Mouse (Mus musculus): ENCODE measurements around the gene Xpo5. TPM values are rescaled to one million over a fixed set of nuclear protein-coding genes. Genes with fewer than 3 reads are reported as not detected.
A peak's percentile ranks its signal among the peaks of the same experiment; 100 is the strongest.

Gene Xpo5
- polyA plus RNA-seq, 1 experiment from 2014 or later = 80.4 TPM

DNA sequence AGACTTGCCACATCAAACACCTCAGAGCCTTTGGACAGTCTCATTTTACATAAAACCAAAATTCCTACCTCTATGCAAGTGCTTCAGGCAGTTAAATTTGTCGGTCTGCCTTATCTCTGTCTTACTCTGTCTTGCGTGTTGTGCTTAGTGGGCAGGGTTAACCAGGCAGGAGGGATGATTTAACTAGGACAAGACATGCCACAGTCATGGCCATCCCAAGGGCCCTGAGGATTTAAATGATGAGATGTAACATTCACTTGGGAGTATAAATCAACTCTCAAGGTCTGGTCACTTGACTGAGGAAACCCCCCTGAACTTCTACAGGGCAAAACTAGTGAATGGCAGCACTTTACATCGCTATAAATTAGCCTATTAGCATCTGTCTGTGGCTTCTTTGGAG, 19.0 kb downstream of the Xpo5 start:
- WGBS = 93% methylated on average over 3 of the region's 3 CpGs
- Histone ChIP-seq H3K36me3 (replicated peaks) (peaks cover 100% of the 10 kb centered on the region), H3K27me3 (ENCODE audit: poor library complexity, severe bottlenecking) (no peaks in the 10 kb centered on the region), H3K9me3 (no peaks in the 10 kb centered on the region), H3K27ac (no peak overlapping the region), H3K4me3 (no peak overlapping the region), H3K4me1 (no peaks in the 10 kb centered on the region)
- no peak for DNase-seq (ENCODE audit: extremely low spot score, low spot score)

DNA sequence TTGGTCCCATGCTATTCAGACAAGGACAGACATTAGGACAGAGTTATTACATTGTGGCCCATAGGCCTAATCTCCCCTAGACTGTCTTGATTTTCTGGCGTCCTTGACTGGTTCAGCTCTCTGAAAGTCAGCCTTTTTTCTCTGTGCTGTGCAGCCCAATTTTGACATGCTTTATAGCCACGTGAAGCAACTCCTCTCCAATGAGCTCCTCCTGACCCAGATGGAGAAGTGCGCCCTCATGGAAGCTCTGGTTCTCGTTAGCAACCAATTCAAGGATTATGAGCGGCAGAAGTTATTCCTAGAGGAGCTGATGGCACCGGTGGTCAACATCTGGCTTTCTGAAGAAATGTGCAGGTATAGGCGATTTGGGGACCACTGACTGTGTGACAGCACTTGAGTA, 25.0 kb downstream of the Xpo5 start:
- H3K4me1 ChIP-seq = no peaks in the 10 kb centered on the region
- DNase-seq (ENCODE audit: extremely low spot score, low spot score) = no peak
- 83% methylated on average over 7 of the region's 7 CpGs for WGBS
- H3K27ac ChIP-seq = no peak overlapping the region
- no peak overlapping the region for H3K4me3 ChIP-seq
- no peaks in the 10 kb centered on the region for H3K27me3 ChIP-seq (ENCODE audit: poor library complexity, severe bottlenecking)
- H3K9me3 ChIP-seq = no peaks in the 10 kb centered on the region
- peaks cover 100% of the 10 kb centered on the region for H3K36me3 ChIP-seq (replicated peaks)

- no peaks in the 10 kb centered on the region for H3K4me1 ChIP-seq
- no peak for DNase-seq (ENCODE audit: extremely low spot score, low spot score)
- WGBS = 89% methylated on average over 1 of the region's 1 CpGs
- no peaks in the 10 kb centered on the region for H3K27me3 ChIP-seq (ENCODE audit: poor library complexity, severe bottlenecking)
- no peak overlapping the region for H3K27ac ChIP-seq
- peaks cover 100% of the 10 kb centered on the region for H3K36me3 ChIP-seq (replicated peaks)
- no peaks in the 10 kb centered on the region for H3K9me3 ChIP-seq
- no peak overlapping the region for H3K4me3 ChIP-seq
Measured at GRCm38 (mm10) chr17:46236067-46236466, 33.5 kb downstream of the Xpo5 start.

DNA sequence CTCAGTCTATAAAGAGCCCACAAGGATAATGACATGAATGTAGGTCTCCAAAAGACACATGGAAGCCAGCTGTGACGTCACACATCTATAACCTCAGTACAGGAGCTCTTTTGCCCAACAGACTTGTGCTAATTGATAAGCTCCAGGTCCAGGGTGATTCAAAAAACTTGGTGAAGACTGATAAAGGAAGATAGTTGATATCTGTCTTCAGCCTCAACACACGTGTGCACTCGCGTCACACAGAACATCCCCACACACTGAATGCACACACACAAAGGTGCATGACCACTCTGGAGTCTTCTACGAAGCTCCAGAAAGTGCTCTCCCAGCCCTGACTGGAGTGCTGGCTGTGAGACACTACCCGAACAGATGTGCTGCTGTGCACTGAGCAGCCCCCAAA, 34.5 kb downstream of the Xpo5 start:
- Histone ChIP-seq H3K4me1 (no peaks in the 10 kb centered on the region), H3K27me3 (ENCODE audit: poor library complexity, severe bottlenecking) (no peaks in the 10 kb centered on the region), H3K4me3 (no peak overlapping the region), H3K36me3 (replicated peaks) (peaks cover 100% of the 10 kb centered on the region), H3K27ac (no peak overlapping the region), H3K9me3 (no peaks in the 10 kb centered on the region)
- DNase-seq (ENCODE audit: extremely low spot score, low spot score) = no peak
- 93% methylated on average over 6 of the region's 6 CpGs for WGBS

GRCm38 (mm10) chr17:46237480-46237879, 34.9 kb downstream of the Xpo5 start:
- Histone ChIP-seq H3K36me3 (replicated peaks) (peaks cover 100% of the 10 kb centered on the region), H3K9me3 (no peaks in the 10 kb centered on the region), H3K27ac (no peak overlapping the region), H3K4me1 (no peaks in the 10 kb centered on the region), H3K27me3 (ENCODE audit: poor library complexity, severe bottlenecking) (no peaks in the 10 kb centered on the region), H3K4me3 (no peak overlapping the region)
- WGBS = 86% methylated on average over 5 of the region's 5 CpGs
- no peak for DNase-seq (ENCODE audit: extremely low spot score, low spot score)

GRCm38 (mm10) chr17:46239516-46240114, 37.0 kb downstream of the Xpo5 start:
- Histone ChIP-seq H3K27me3 (ENCODE audit: poor library complexity, severe bottlenecking) (no peaks in the 10 kb centered on the region), H3K9me3 (no peaks in the 10 kb centered on the region), H3K27ac (no peak overlapping the region), H3K36me3 (replicated peaks) (peaks cover 100% of the 10 kb centered on the region), H3K4me1 (no peaks in the 10 kb centered on the region), H3K4me3 (no peak overlapping the region)
- no peak for DNase-seq (ENCODE audit: extremely low spot score, low spot score)
- WGBS = 93% methylated on average over 15 of the region's 15 CpGs

GRCm38 (mm10) chr17:46241471-46241870, 38.9 kb downstream of the Xpo5 start:
- Histone ChIP-seq H3K4me1 (peaks cover 4% of the 10 kb centered on the region), H3K4me3 (no peak overlapping the region), H3K9me3 (no peaks in the 10 kb centered on the region), H3K27me3 (ENCODE audit: poor library complexity, severe bottlenecking) (no peaks in the 10 kb centered on the region), H3K36me3 (replicated peaks) (peaks cover 100% of the 10 kb centered on the region), H3K27ac (no peak overlapping the region)
- DNase-seq (ENCODE audit: extremely low spot score, low spot score) = no peak
- whole genome bisulfite sequencing = 90% methylated on average over 11 of the region's 11 CpGs

DNA sequence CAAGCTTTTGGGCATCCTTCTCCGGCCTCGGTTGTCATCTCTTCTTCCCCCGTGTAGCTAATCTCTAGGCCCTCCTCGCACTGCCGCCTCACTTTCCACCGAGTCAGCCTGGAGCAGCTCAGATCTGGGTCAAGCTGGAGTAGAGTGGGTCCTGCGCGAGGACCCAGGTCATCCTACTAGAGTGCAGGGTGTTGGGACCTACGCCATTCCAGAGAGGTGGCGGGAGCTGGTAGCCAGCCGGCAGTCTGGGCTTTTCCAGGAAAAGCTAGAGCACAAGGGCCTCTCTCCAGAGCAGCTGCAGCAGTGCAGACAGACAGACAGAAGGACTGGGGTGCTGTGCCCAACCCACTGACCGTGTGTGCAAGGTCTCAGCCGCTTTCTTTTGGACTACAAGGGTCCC, 39.7 kb downstream of the Xpo5 start:
- H3K36me3 ChIP-seq (replicated peaks) = peaks cover 97% of the 10 kb centered on the region
- DNase-seq (ENCODE audit: extremely low spot score, low spot score) = no peak
- WGBS = 89% methylated on average over 13 of the region's 13 CpGs
- peaks cover 11% of the 10 kb centered on the region for H3K4me1 ChIP-seq
- H3K27ac ChIP-seq = no peak overlapping the region
- H3K4me3 ChIP-seq = no peak overlapping the region
- no peaks in the 10 kb centered on the region for H3K27me3 ChIP-seq (ENCODE audit: poor library complexity, severe bottlenecking)
- H3K9me3 ChIP-seq = no peaks in the 10 kb centered on the region

GRCm38 (mm10) chr17:46242993-46243392, 40.4 kb downstream of the Xpo5 start:
- peaks cover 89% of the 10 kb centered on the region for H3K36me3 ChIP-seq (replicated peaks)
- H3K4me1 ChIP-seq = peaks cover 11% of the 10 kb centered on the region
- WGBS = 92% methylated on average over 4 of the region's 4 CpGs

GRCm38 (mm10) chr17:46243624-46244023, 41.0 kb downstream of the Xpo5 start:
- Histone ChIP-seq H3K4me1 (peaks cover 15% of the 10 kb centered on the region), H3K27ac (no peak overlapping the region), H3K36me3 (replicated peaks) (peaks cover 83% of the 10 kb centered on the region), H3K27me3 (ENCODE audit: poor library complexity, severe bottlenecking) (no peaks in the 10 kb centered on the region), H3K4me3 (no peak overlapping the region), H3K9me3 (no peaks in the 10 kb centered on the region)
- no peak for DNase-seq (ENCODE audit: extremely low spot score, low spot score)
- WGBS = 77% methylated on average over 2 of the region's 2 CpGs

More at GRCm38 (mm10) chr17:46242993-46243392, 40.4 kb downstream of the Xpo5 start:
- Histone ChIP-seq H3K4me3 (no peak overlapping the region), H3K27me3 (ENCODE audit: poor library complexity, severe bottlenecking) (no peaks in the 10 kb centered on the region), H3K27ac (no peak overlapping the region), H3K9me3 (no peaks in the 10 kb centered on the region)
- DNase-seq (ENCODE audit: extremely low spot score, low spot score) = no peak

DNA sequence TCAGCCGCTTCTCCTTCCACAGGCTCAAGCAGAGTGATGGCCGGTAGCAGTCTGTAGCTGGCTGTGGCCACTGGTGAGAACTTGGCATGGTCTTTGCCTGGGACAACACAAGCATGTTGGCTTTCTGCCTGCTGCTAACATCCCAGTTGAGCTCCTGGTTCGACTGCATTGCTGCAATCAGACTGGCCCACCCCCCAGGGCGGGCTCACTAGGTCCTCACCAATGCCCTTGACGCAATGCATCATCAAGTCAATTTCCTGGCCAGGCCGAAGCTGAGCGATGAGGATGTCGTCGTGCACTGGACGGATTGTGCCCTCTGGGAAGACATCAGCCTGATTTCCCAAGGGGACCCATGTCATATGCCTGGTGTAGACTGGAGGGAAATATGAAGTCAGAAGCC, 42.0 kb downstream of the Xpo5 start:
- Histone ChIP-seq H3K9me3 (no peaks in the 10 kb centered on the region), H3K4me3 (no peak overlapping the region), H3K27ac (no peak overlapping the region), H3K27me3 (ENCODE audit: poor library complexity, severe bottlenecking) (no peaks in the 10 kb centered on the region), H3K36me3 (replicated peaks) (peaks cover 80% of the 10 kb centered on the region), H3K4me1 (peaks cover 25% of the 10 kb centered on the region)
- WGBS = 88% methylated on average over 10 of the region's 10 CpGs
- no peak for DNase-seq (ENCODE audit: extremely low spot score, low spot score)

DNA sequence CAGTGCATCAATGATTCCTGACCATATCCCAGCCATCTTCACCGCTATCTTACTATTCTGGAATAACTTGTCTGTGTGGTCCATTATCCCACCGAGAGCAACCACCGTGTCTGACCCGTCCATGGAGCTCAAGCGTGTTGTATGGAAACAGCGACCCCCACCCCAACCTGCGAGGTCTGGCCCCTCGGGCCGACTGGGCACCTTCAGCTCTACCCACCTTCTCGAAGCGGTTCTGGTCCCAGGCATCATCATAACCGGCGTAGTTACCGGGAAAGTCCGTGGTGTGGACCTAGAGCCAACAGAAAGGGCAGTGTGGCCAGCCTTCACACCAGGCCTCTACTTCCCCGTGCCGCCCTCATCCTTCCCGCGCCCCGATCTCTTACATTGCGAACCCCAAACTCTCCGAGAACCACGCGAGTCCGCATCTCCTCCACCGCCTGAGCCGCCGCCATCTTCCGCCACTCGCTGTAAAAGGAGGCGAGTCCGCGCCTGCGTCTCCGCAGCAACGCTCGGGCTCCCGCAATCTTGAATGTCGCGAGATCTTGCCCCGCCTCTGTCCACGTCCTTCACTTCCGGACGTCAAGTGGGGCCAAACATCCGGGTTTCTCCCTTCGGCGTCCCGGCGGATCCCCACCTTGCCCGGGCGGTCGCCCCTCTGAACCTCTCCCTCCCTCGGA, 45.1 kb downstream of the Xpo5 start, which contains the start of the genes Polr1c and Yipf3:
TSS of gene Polr1c (minus strand) at position 543 of the 677 bp plus-strand sequence.
TSS of gene Yipf3 (plus strand) at position 569 of the 677 bp plus-strand sequence.
- Histone ChIP-seq H3K4me1 (peaks cover 26% of the 10 kb centered on the region), H3K27ac (peak within 1 kb of the TSS; percentile 94), H3K4me3 (peak within 1 kb of the TSS; percentile 86), H3K36me3 (replicated peaks) (peaks cover 80% of the 10 kb centered on the region), H3K27me3 (ENCODE audit: poor library complexity, severe bottlenecking) (no peaks in the 10 kb centered on the region), H3K9me3 (no peaks in the 10 kb centered on the region)
- peak; percentile 95 for DNase-seq (ENCODE audit: extremely low spot score, low spot score)
- WGBS = under 1% methylated on average over 53 of the region's 53 CpGs

- 1% methylated on average over 37 of the region's 37 CpGs for WGBS
- Histone ChIP-seq H3K27ac (peak overlapping the region; percentile 94), H3K4me3 (peak overlapping the region; percentile 86), H3K4me1 (peaks cover 27% of the 10 kb centered on the region), H3K27me3 (ENCODE audit: poor library complexity, severe bottlenecking) (no peaks in the 10 kb centered on the region), H3K36me3 (replicated peaks) (peaks cover 75% of the 10 kb centered on the region), H3K9me3 (no peaks in the 10 kb centered on the region)
- no peak for DNase-seq (ENCODE audit: extremely low spot score, low spot score)
Measured at GRCm38 (mm10) chr17:46248189-46248522, 45.6 kb downstream of the Xpo5 start.

Data from forebrain, embryonic 10.5 days (tissue).